Mouse (Mus musculus) liver, embryonic 14.5 days (tissue): ENCODE results near the gene Espn. TPM values are rescaled to one million over a fixed set of nuclear protein-coding genes. Genes with fewer than 3 reads are reported as not detected.

Experiments
- ATAC-seq: fragments of 200-750 bp; cut with Nextera tagmentation; 2 replicates; pipeline ENCODE4 v1.8.0; 2017; ENCODE audit warnings: moderate number of reproducible peaks, mild to moderate bottlenecking, moderate library complexity; ENCODE audit not compliant: insufficient read depth
- DNase-seq, 3 experiments: peaks; one replicate each; pipeline ENCODE4 v3.0.0-alpha.2; 2012 to 2013; ENCODE audit warnings: low read depth in 3 of 3, low spot score in 3 of 3
- H3K27ac ChIP-seq: fragments of 300-500 bp; sonication (generic); 2 replicates; pipeline ENCODE4 v1.5.1; 2014; ENCODE audit warnings: moderate library complexity, mild to moderate bottlenecking, control low read depth, inconsistent platforms
- H3K27me3 ChIP-seq: fragments of 300-500 bp; sonication (generic); 2 replicates; pipeline ENCODE4 v1.6.1; 2014; ENCODE audit warnings: mild to moderate bottlenecking, low read length, moderate library complexity; ENCODE audit not compliant: control insufficient read depth, insufficient read depth
- H3K36me3 ChIP-seq: fragments of 300-500 bp; sonication (generic); replicated peaks from 2 replicates; pipeline ENCODE4 v1.6.1; 2014; ENCODE audit warnings: low read depth; ENCODE audit not compliant: control insufficient read depth, insufficient read depth
- H3K4me1 ChIP-seq, 2 experiments: fragments of 200-500 bp in 1 of 2; fragments of 300-500 bp in 1 of 2; sonication (generic) in 1 of 2; replicated peaks; 2 replicates each; pipeline ENCODE4 v1.6.1; 2012 to 2014; ENCODE audit warnings: antibody characterized with exemption in 1 of 2, inconsistent platforms in 1 of 2, low read length in 1 of 2; ENCODE audit not compliant: control insufficient read depth in 2 of 2, insufficient read depth in 2 of 2
- H3K4me2 ChIP-seq: fragments of 300-500 bp; sonication (generic); 2 replicates; pipeline ENCODE4 v1.6.1; 2014; ENCODE audit warnings: low read depth, mild to moderate bottlenecking, control low read depth, moderate library complexity
- H3K4me3 ChIP-seq, 2 experiments: fragments of 200-500 bp in 1 of 2; fragments of 300-500 bp in 1 of 2; sonication (generic) in 1 of 2; 2 replicates each; pipeline ENCODE4 v1.5.1; 2012 to 2014; ENCODE audit warnings: low read depth in 2 of 2, low read length in 2 of 2, mild to moderate bottlenecking in 2 of 2, control low read depth in 1 of 2, inconsistent platforms in 1 of 2, moderate library complexity in 1 of 2; ENCODE audit not compliant: insufficient read depth in 1 of 2
- H3K9ac ChIP-seq: fragments of 300-500 bp; sonication (generic); replicated peaks from 2 replicates; pipeline ENCODE4 v1.6.1; 2014; ENCODE audit warnings: mild to moderate bottlenecking, control low read depth, moderate library complexity
- H3K9me3 ChIP-seq: fragments of 300-500 bp; sonication (generic); 2 replicates; pipeline ENCODE4 v1.6.1; 2016; ENCODE audit warnings: low read length, mixed read lengths; ENCODE audit not compliant: control insufficient read depth
- CTCF ChIP-seq: IDR thresholded peaks from 2 replicates; pipeline ENCODE4 v1.5.1; 2016; ENCODE audit warnings: antibody characterized with exemption, low read depth, control low read depth
- EP300 ChIP-seq: IDR thresholded peaks from 2 replicates; pipeline ENCODE4 v1.6.1; 2016; ENCODE audit warnings: antibody characterized with exemption, low read depth
- WGBS: fragments of 180-500 bp; shearing (Covaris S2); extraction: QIAGEN DNeasy Blood & Tissue Kit; methylation state at CpG from one replicate; pipeline ENCODE4 v1.1.7; 2014; ENCODE audit not compliant: insufficient replicate concordance; 5-methylcytosine and 5-hydroxymethylcytosine counted together
- polyA plus RNA-seq, 2 experiments: library from polyadenylated mRNA; depleted of rRNA in 1 of 2; stranded (reverse) in 1 of 2; unstranded in 1 of 2; fragments of >200 nt; fragmentation: Nextera tagmentation in 1 of 2; extraction: Ambion mirVana in 1 of 2; gene quantifications; 2 replicates each; pipeline versions ENCODE4 v1.2.1 to v1.2.3; 2012 to 2014

Gene Espn
- polyA plus RNA-seq, 2 experiments = 1.2 TPM

GRCm38 (mm10) chr4:152189071-152189470 is 36.9 kb upstream of the Espn start:
- Histone ChIP-seq H3K27me3 (no peaks in the 10 kb centered on the region), H3K9ac (no peak overlapping the region), H3K9me3 (no peaks in the 10 kb centered on the region), H3K36me3 (no peaks in the 10 kb centered on the region), H3K4me2 (no peak overlapping the region), H3K4me1 (peaks cover 29 to 41% of the 10 kb centered on the region in 2 experiments), H3K27ac (no peak overlapping the region), H3K4me3 (no peak overlapping the region)
- ATAC-seq = no peak
- TF ChIP-seq CTCF = no peak
- no peak for TF ChIP-seq EP300
- WGBS = 57% methylated on average over 6 of the region's 6 CpGs
- DNase-seq = no peak

DNA sequence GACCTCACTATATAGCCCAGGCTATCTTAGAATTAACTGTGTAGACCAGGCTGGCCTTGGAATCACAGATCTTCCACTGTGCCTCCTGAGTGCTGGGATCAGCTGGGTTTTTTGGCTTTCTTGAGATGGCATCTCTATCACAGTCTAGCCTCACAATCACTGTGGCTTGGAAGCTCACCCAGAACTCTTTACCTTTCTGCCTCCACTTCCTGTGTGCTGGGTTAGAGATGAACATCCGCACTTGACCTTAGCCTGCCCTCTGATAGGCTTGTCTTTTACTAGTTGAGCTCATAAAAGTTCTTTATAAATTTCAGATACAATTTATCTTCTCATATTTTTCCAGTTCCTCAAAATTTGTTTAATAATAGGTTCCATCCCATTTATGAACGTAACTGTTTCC is 36.5 kb upstream of the Espn start:
- H3K9ac ChIP-seq = no peak overlapping the region
- H3K27me3 ChIP-seq = no peaks in the 10 kb centered on the region
- H3K4me3 ChIP-seq = no peak overlapping the region
- peaks cover 29 to 41% of the 10 kb centered on the region in 2 experiments for H3K4me1 ChIP-seq
- H3K36me3 ChIP-seq = no peaks in the 10 kb centered on the region
- no peak for TF ChIP-seq CTCF
- TF ChIP-seq EP300 = no peak
- DNase-seq (no peak), ATAC-seq (no peak)
- H3K4me2 ChIP-seq = no peak overlapping the region
- H3K9me3 ChIP-seq = no peaks in the 10 kb centered on the region
- 77% methylated on average over 2 of the region's 2 CpGs for WGBS
- H3K27ac ChIP-seq = no peak overlapping the region

GRCm38 (mm10) chr4:152187142-152187541 is 35.0 kb upstream of the Espn start:
- Histone ChIP-seq H3K4me2 (no peak overlapping the region; the same call in 1 of the 2 replicates), H3K36me3 (no peaks in the 10 kb centered on the region), H3K9ac (no peak overlapping the region), H3K4me3 (no peak overlapping the region), H3K27ac (no peak overlapping the region), H3K4me1 (peaks cover 29 to 41% of the 10 kb centered on the region in 2 experiments), H3K9me3 (no peaks in the 10 kb centered on the region), H3K27me3 (no peaks in the 10 kb centered on the region)
- WGBS = 55% methylated on average over 9 of the region's 9 CpGs
- no peak for ATAC-seq
- no peak for DNase-seq
- TF ChIP-seq CTCF = no peak
- TF ChIP-seq EP300 = no peak

DNA sequence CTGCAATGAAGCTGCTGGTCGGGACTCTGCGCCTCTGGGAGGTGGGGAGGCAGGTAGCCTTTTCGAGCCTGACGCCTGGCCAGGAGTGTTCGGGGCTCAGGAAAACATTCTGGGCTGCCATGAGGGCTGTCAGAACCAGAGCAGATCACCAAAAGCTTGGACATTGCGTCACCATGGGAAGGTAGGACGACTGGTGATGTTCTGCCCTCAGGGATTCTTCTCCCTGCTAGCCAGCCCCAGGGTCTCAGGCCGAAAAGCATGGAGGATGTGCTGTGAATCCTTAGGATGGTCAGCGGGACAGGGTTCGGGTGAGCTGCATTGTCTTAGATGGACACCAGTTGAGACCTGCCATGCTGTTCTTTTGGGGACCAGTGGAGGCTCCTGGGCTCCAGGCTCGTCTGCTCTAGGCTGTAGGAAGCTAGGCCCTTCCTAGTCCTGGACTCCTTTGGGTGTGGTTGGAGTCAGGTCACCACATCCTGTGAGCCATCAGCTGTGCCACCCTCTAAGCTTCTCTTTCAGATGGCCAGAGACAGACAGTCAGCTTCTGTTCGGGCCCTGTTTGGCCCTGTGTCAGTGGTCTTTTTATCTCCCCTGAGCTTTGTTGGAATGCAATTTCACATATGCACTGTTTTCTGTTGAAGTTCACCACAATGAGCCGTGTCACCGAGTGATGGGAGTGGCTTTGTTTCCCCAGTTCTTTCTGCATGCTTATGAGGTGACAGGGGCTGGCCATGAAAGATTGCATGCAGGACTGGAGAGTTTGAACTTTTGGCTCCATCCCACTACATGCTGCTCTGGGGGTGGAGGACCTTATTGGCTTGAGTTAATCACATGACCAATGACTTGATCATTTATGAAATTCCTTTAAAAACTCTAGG is 34.3 kb upstream of the Espn start:
- TF ChIP-seq CTCF (no peak), EP300 (no peak)
- DNase-seq (no peak), ATAC-seq (no peak)
- Histone ChIP-seq H3K4me1 (peaks cover 29 to 41% of the 10 kb centered on the region in 2 experiments), H3K27ac (no peak overlapping the region), H3K9me3 (no peaks in the 10 kb centered on the region), H3K4me2 (peak overlapping the region; percentile 43), H3K36me3 (no peaks in the 10 kb centered on the region), H3K9ac (no peak overlapping the region), H3K4me3 (no peak overlapping the region), H3K27me3 (no peaks in the 10 kb centered on the region)
- 27% methylated on average over 14 of the region's 14 CpGs for WGBS

DNA sequence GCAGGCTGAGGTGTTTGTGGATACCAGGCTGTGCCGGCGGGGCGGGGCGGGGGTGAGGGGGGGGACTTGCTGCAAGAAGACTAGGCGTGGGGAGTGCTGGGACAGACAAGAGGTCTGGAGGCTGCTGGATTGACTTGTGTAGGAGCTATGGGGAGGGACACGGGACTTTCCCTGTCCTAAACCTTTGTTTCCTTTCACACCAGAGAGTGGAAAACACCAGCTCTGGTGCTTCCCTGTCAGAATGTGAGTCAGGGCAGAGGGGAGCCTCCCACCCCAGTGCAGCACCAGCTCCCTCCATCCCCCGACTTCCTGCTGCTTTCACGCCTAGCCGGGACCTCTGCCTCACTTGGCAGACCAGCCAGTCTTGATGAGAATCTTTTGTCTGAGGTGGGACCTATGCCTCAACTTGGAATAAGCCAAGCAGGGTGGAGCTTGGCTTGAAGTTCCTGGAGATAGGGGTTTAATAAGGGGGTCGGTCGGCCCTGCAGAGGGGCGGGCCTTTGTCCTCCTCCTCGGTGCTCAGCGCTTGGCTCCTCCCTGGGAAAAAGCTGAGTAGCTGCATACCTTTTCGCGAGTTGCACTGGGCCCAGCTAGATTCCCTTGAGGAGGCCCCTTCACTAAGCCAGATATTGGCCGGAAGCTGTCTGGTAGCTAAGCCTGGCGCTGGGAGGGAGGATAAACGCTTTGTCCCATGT is 33.5 kb upstream of the Espn start:
- ATAC-seq (peak; percentile 34; the same call in 1 of the 2 replicates), DNase-seq (no peak)
- Histone ChIP-seq H3K9ac (no peak overlapping the region), H3K4me3 (no peak overlapping the region), H3K9me3 (no peaks in the 10 kb centered on the region), H3K27me3 (no peaks in the 10 kb centered on the region), H3K4me1 (peaks cover 26 to 36% of the 10 kb centered on the region in 2 experiments), H3K27ac (no peak overlapping the region), H3K36me3 (no peaks in the 10 kb centered on the region), H3K4me2 (peak overlapping the region; percentile 43)
- 9% methylated on average over 19 of the region's 19 CpGs for WGBS
- TF ChIP-seq EP300 = no peak
- no peak for TF ChIP-seq CTCF
